Mouse (Mus musculus) heart, adult 2 months (tissue): ENCODE data around the gene Gm7247.

Experiments
- CTCF ChIP-seq: fragments of 200-600 bp; IDR thresholded peaks from 2 replicates; pipeline ENCODE4 v1.8.1; 2022; ENCODE audit warnings: antibody characterized with exemption, mild to moderate bottlenecking, moderate library complexity
- POLR2A ChIP-seq: fragments of 200-500 bp; IDR thresholded peaks from 2 replicates; pipeline ENCODE4 v1.6.1; 2011; ENCODE audit warnings: mild to moderate bottlenecking, low read depth, low read length, control low read depth; ENCODE audit not compliant: insufficient read depth

DNA sequence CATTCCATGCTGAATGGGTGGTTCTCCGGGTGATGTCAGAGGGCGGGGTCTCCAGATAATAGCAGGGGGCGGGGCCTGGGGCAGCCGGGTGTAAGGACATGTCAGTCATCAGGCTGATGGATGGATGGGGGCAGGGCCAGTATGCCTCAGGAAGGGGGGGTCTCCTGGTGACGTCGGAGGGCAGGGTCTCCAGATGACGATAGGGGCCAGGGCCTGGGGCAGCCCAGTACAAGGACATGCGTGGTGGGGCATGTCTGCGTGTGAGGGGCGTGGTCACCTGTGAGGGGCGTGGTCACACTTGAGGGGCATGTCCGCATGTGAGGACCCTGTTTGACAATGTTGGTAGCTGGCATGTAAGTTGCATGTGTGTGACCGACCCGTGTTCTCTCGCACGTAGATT lies 73.0 kb downstream of the Gm7247 start:
- TF ChIP-seq POLR2A (no peak), CTCF (no peak)
